Mouse (Mus musculus) CD4-positive naive resting alpha-beta T cell, adult 57 days (primary cell): ENCODE data around the gene Pakap. TPM values are rescaled to one million over a fixed set of nuclear protein-coding genes. Genes with fewer than 3 reads are reported as not detected.

Source experiments
- total RNA-seq: library from RNA; stranded (reverse); gene quantifications from one replicate; pipeline ENCODE4 v1.2.4, GENCODE M21; 2023

The Pakap gene
- total RNA-seq = 0.71 TPM

DNA sequence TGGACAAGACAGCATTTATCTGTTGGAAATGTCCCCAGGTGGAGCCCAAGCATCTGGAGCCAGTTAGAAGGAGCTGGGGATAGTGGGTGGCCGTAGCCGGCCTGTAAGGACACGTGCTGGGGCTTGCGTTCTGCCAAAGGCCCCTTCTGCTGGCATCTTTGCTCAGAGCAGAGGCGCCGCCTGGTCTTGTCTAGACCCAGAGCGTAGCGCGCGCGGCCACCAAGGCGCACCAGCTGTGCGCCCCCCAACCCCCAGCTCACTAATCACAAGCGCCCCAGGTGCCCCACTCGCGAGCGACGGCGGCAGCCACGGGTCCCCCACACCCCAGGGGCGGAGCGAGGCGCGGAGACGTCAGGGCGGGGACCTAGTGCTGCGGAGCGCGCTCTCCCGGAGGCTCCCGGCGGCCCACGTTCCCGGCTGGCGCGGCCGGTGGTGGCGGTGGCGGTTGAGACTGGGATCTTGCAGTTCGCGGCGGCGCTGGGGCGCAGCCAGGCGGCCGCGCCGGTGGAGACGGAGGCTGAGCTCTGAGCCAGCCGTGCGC lies at the start of gene Pakap:
TSS of gene Pakap (plus strand) at position 514 of the 541 bp plus-strand sequence.

DNA sequence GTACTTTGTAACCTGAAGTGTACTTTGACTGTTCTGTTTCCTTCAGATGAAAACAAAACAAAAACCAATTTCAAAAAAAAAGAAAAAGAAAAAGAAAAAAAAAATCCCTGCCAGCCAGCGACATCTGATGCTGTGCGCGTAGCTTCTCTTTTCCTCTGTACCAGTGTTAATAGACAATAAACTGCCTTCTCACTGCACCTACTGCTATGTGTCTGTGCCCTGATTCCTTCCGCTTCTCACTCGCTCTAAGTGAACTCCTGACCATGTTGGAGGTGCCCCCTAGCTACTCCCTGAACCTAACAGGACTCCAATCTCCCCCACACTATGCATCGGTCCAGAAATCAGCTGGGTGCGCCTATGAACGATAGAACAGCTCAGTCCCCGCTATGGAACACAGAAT lies 149.4 kb downstream of the Pakap start, which contains the start of gene Akap2:
TSS of gene Akap2 (plus strand) at position 304 of the 400 bp plus-strand sequence.

DNA sequence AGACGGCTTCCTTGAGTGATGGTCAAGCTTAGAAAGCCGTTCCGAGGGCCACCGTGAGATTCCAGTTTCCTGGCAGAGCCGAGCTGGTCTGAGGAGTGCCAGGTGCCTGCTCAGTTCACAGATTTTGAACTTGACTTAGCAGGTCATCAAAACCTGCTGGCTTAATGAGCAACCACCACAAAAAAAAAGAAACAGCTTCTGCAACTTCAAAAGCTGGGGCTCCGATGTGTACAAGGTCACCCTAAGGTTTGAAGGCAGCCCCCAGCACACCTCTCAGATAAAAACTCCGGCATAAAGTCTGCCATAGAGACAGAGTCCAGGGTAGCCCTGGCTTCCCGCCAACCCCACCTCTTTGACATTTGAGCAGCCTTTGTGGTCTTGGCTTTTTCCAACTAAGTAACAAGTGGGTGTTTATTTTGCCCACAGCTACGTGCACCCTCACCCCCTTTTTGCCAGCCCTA lies 348.3 kb downstream of the Pakap start, which contains the start of gene D630039A03Rik:
TSS of gene D630039A03Rik (minus strand) at position 97 of the 461 bp plus-strand sequence.

Other genes with a start within 250 kb of the Pakap start
- gene Palm2, start 133.9 kb upstream of the Pakap start, total RNA-seq = not detected
- 20.6 TPM for gene Akap2, start 149.5 kb downstream of the Pakap start, total RNA-seq